ENCODE assay signal across 8 mouse cellular contexts in genomic region chr3:135673695-135674094, GRCm38 (mm10). TPM values are rescaled to one million over a fixed set of nuclear protein-coding genes. Genes with fewer than 3 reads are reported as not detected.
A peak's percentile ranks its signal among the peaks of the same experiment; 100 is the strongest.
DNase-seq lines count a peak whose midpoint lies in the region; ATAC-seq and TF ChIP-seq lines count a peak whose summit lies in the region.
"Had no signal": no experiment of that assay in that cellular context is flagged by ENCODE, and none has a peak within 500 bp of the region (broad histone marks: within the 10 kb centered on the region; RNA-seq: fewer than 3 reads in every experiment).

No protein-coding gene starts in this region.

- H3K4me2 ChIP-seq in hindbrain, embryonic 14.5 days (replicated peaks), result no peak overlapping the region
- H3K4me2 ChIP-seq in forebrain, postnatal 0 days (ENCODE audit: low read depth), result no peak overlapping the region

- WGBS in hindbrain, embryonic 14.5 days, result 25% methylated on average over 7 of the region's 7 CpGs
- 69% methylated on average over 7 of the region's 7 CpGs for WGBS in hindbrain, embryonic 10.5 days
- WGBS in forebrain, postnatal 0 days, result 25% methylated on average over 7 of the region's 7 CpGs

- H3K27me3 ChIP-seq in hindbrain, embryonic 14.5 days (ENCODE audit: control insufficient read depth, insufficient read depth, low read length), result no peaks in the 10 kb centered on the region
- no peaks in the 10 kb centered on the region for H3K27me3 ChIP-seq in hindbrain, embryonic 10.5 days (ENCODE audit: insufficient read depth, poor library complexity, severe bottlenecking)
- no peaks in the 10 kb centered on the region for H3K27me3 ChIP-seq in forebrain, postnatal 0 days (ENCODE audit: insufficient read depth, low read length)

- peak; percentile 37; the same call in 1 of the 2 replicates for ATAC-seq in hindbrain, embryonic 14.5 days (ENCODE audit: low FRiP score)
- peak; percentile 66 for ATAC-seq in forebrain, postnatal 0 days

- H3K27ac ChIP-seq in hindbrain, embryonic 14.5 days, result 0 out of 2 replicates have a peak overlapping the region, but pooled peaks have one; percentile 51
- H3K27ac ChIP-seq in hindbrain, embryonic 10.5 days, result no peak overlapping the region
- no peak overlapping the region; the same call in 1 of the 2 replicates for H3K27ac ChIP-seq in forebrain, postnatal 0 days (ENCODE audit: low read depth, low read length)

- no peaks in the 10 kb centered on the region for H3K36me3 ChIP-seq in hindbrain, embryonic 14.5 days (replicated peaks; ENCODE audit: control insufficient read depth, insufficient read depth)
- H3K36me3 ChIP-seq in hindbrain, embryonic 10.5 days, result no peaks in the 10 kb centered on the region
- no peaks in the 10 kb centered on the region for H3K36me3 ChIP-seq in forebrain, postnatal 0 days (ENCODE audit: insufficient read depth)

- H3K9me3 ChIP-seq in hindbrain, embryonic 14.5 days (ENCODE audit: control insufficient read depth, low read length), result no peaks in the 10 kb centered on the region
- no peaks in the 10 kb centered on the region for H3K9me3 ChIP-seq in hindbrain, embryonic 10.5 days
- no peaks in the 10 kb centered on the region for H3K9me3 ChIP-seq in forebrain, postnatal 0 days (ENCODE audit: low read length)

- H3K4me3 ChIP-seq in hindbrain, embryonic 14.5 days (replicated peaks; ENCODE audit: low read length), result no peak overlapping the region
- no peak overlapping the region for H3K4me3 ChIP-seq in hindbrain, embryonic 10.5 days
- H3K4me3 ChIP-seq in forebrain, postnatal 0 days (ENCODE audit: low read depth, low read length), result no peak overlapping the region

- peak; percentile 52 for DNase-seq in hindbrain, embryonic 14.5 days (ENCODE audit: low spot score)
- DNase-seq in hindbrain, embryonic 10.5 days (ENCODE audit: low spot score), result no peak
- peak; percentile 28 to 32 for DNase-seq in cerebellum, postnatal 36 days
- DNase-seq in forebrain, postnatal 0 days, result peak; percentile 73
- peak; percentile 90 for DNase-seq in lung, postnatal 36 days
- DNase-seq in kidney, postnatal 4 days, result no peak
- DNase-seq in embryo, embryonic 10.5 days (ENCODE audit: low spot score), result no peak
- DNase-seq: gastrocnemius, postnatal 36 days had no signal

- H3K9ac ChIP-seq in hindbrain, embryonic 14.5 days, result no peak overlapping the region
- H3K9ac ChIP-seq in forebrain, postnatal 0 days, result no peak overlapping the region

- H3K4me1 ChIP-seq in hindbrain, embryonic 14.5 days (replicated peaks; ENCODE audit: control insufficient read depth, insufficient read depth, low read length), result peaks cover 24% of the 10 kb centered on the region
- peaks cover 11% of the 10 kb centered on the region for H3K4me1 ChIP-seq in hindbrain, embryonic 10.5 days (replicated peaks)
- peaks cover 7% of the 10 kb centered on the region; the same call in 1 of the 2 replicates for H3K4me1 ChIP-seq in forebrain, postnatal 0 days (ENCODE audit: insufficient read depth)

- TF ChIP-seq CTCF in forebrain, postnatal 0 days (IDR thresholded peaks at IDR 0.05; ENCODE audit: low read depth), result no peak

RNA-seq across cellular contexts. Expression of gene Nfkb1, which starts 17.7 kb away (rescaled TPM):
- 9.1 and 10.2 TPM in 2 replicates for polyA plus RNA-seq in hindbrain, embryonic 14.5 days (2014; fragmentation: Nextera tagmentation; extraction: Ambion mirVana)
- polyA plus RNA-seq in hindbrain, embryonic 10.5 days (2016; fragmentation: Nextera tagmentation; extraction: Ambion mirVana), result 9.4 and 11.1 TPM in 2 replicates
- total RNA-seq in forebrain, postnatal 0 days (2014; rRNA removed), result 19.4 and 22.5 TPM in 2 replicates
- polyA plus RNA-seq in forebrain, postnatal 0 days (2015; fragmentation: Nextera tagmentation; extraction: Ambion mirVana), result 2.9 and 4.4 TPM in 2 replicates

Comparison
In these comparisons a context has a peak if more than half of its experiments do, and no peak if none do; other contexts are left out.
1. DNase-seq: peak in hindbrain, embryonic 14.5 days (single experiment), cerebellum, postnatal 36 days (2 of 2), forebrain, postnatal 0 days (single experiment) and lung, postnatal 36 days (single experiment); none in hindbrain, embryonic 10.5 days (single experiment), kidney, postnatal 4 days (0 of 2) and embryo, embryonic 10.5 days (single experiment).